Mouse (Mus musculus) liver, embryonic 14.5 days (tissue): ENCODE results near the gene Mocs2. TPM values are rescaled to one million over a fixed set of nuclear protein-coding genes. Genes with fewer than 3 reads are reported as not detected.

ENCODE experiments used
- ATAC-seq: fragments of 200-750 bp; cut with Nextera tagmentation; 2 replicates; pipeline ENCODE4 v1.8.0; 2017; ENCODE audit warnings: moderate number of reproducible peaks, mild to moderate bottlenecking, moderate library complexity; ENCODE audit not compliant: insufficient read depth
- DNase-seq, 3 experiments: peaks; one replicate each; pipeline ENCODE4 v3.0.0-alpha.2; 2012 to 2013; ENCODE audit warnings: low read depth in 3 of 3, low spot score in 3 of 3
- H3K27ac ChIP-seq: fragments of 300-500 bp; sonication (generic); 2 replicates; pipeline ENCODE4 v1.5.1; 2014; ENCODE audit warnings: moderate library complexity, mild to moderate bottlenecking, control low read depth, inconsistent platforms
- H3K27me3 ChIP-seq: fragments of 300-500 bp; sonication (generic); 2 replicates; pipeline ENCODE4 v1.6.1; 2014; ENCODE audit warnings: mild to moderate bottlenecking, low read length, moderate library complexity; ENCODE audit not compliant: control insufficient read depth, insufficient read depth
- H3K36me3 ChIP-seq: fragments of 300-500 bp; sonication (generic); replicated peaks from 2 replicates; pipeline ENCODE4 v1.6.1; 2014; ENCODE audit warnings: low read depth; ENCODE audit not compliant: control insufficient read depth, insufficient read depth
- H3K4me1 ChIP-seq, 2 experiments: fragments of 200-500 bp in 1 of 2; fragments of 300-500 bp in 1 of 2; sonication (generic) in 1 of 2; replicated peaks; 2 replicates each; pipeline ENCODE4 v1.6.1; 2012 to 2014; ENCODE audit warnings: antibody characterized with exemption in 1 of 2, inconsistent platforms in 1 of 2, low read length in 1 of 2; ENCODE audit not compliant: control insufficient read depth in 2 of 2, insufficient read depth in 2 of 2
- H3K4me2 ChIP-seq: fragments of 300-500 bp; sonication (generic); 2 replicates; pipeline ENCODE4 v1.6.1; 2014; ENCODE audit warnings: low read depth, mild to moderate bottlenecking, control low read depth, moderate library complexity
- H3K4me3 ChIP-seq, 2 experiments: fragments of 200-500 bp in 1 of 2; fragments of 300-500 bp in 1 of 2; sonication (generic) in 1 of 2; 2 replicates each; pipeline ENCODE4 v1.5.1; 2012 to 2014; ENCODE audit warnings: low read depth in 2 of 2, low read length in 2 of 2, mild to moderate bottlenecking in 2 of 2, control low read depth in 1 of 2, inconsistent platforms in 1 of 2, moderate library complexity in 1 of 2; ENCODE audit not compliant: insufficient read depth in 1 of 2
- H3K9ac ChIP-seq: fragments of 300-500 bp; sonication (generic); replicated peaks from 2 replicates; pipeline ENCODE4 v1.6.1; 2014; ENCODE audit warnings: mild to moderate bottlenecking, control low read depth, moderate library complexity
- H3K9me3 ChIP-seq: fragments of 300-500 bp; sonication (generic); 2 replicates; pipeline ENCODE4 v1.6.1; 2016; ENCODE audit warnings: low read length, mixed read lengths; ENCODE audit not compliant: control insufficient read depth
- CTCF ChIP-seq: IDR thresholded peaks from 2 replicates; pipeline ENCODE4 v1.5.1; 2016; ENCODE audit warnings: antibody characterized with exemption, low read depth, control low read depth
- EP300 ChIP-seq: IDR thresholded peaks from 2 replicates; pipeline ENCODE4 v1.6.1; 2016; ENCODE audit warnings: antibody characterized with exemption, low read depth
- WGBS: fragments of 180-500 bp; shearing (Covaris S2); extraction: QIAGEN DNeasy Blood & Tissue Kit; methylation state at CpG from one replicate; pipeline ENCODE4 v1.1.7; 2014; ENCODE audit not compliant: insufficient replicate concordance; 5-methylcytosine and 5-hydroxymethylcytosine counted together
- polyA plus RNA-seq, 2 experiments: library from polyadenylated mRNA; depleted of rRNA in 1 of 2; stranded (reverse) in 1 of 2; unstranded in 1 of 2; fragments of >200 nt; fragmentation: Nextera tagmentation in 1 of 2; extraction: Ambion mirVana in 1 of 2; gene quantifications; 2 replicates each; pipeline versions ENCODE4 v1.2.1 to v1.2.3; 2012 to 2014

The Mocs2 gene
- polyA plus RNA-seq, 2 experiments: 29.5 to 57.5 TPM

GRCm38 (mm10) chr13:114856269-114856627 lies 38.2 kb downstream of the Mocs2 start:
- no peaks in the 10 kb centered on the region for H3K9me3 ChIP-seq
- no peaks in the 10 kb centered on the region for H3K36me3 ChIP-seq
- H3K9ac ChIP-seq: no peak overlapping the region
- TF ChIP-seq EP300 (no peak), CTCF (no peak)
- H3K4me1 ChIP-seq: peaks cover 0 to 3% of the 10 kb centered on the region in 2 experiments; a peak in 1 of 4 replicates
- WGBS: 51% methylated on average over 7 of the region's 7 CpGs
- H3K27me3 ChIP-seq: no peaks in the 10 kb centered on the region
- ATAC-seq (no peak), DNase-seq (no peak)
- no peak overlapping the region for H3K4me2 ChIP-seq
- H3K27ac ChIP-seq: no peak overlapping the region
- no peak overlapping the region for H3K4me3 ChIP-seq

GRCm38 (mm10) chr13:114857525-114857924 lies 39.5 kb downstream of the Mocs2 start:
- no peak overlapping the region for H3K4me3 ChIP-seq
- TF ChIP-seq CTCF (no peak), EP300 (no peak)
- H3K27me3 ChIP-seq: no peaks in the 10 kb centered on the region
- no peaks in the 10 kb centered on the region for H3K36me3 ChIP-seq
- H3K4me1 ChIP-seq: peaks cover 0 to 3% of the 10 kb centered on the region in 2 experiments; a peak in 1 of 4 replicates
- H3K27ac ChIP-seq: no peak overlapping the region
- H3K9ac ChIP-seq: no peak overlapping the region
- H3K4me2 ChIP-seq: no peak overlapping the region
- whole genome bisulfite sequencing: 65% methylated on average over 4 of the region's 4 CpGs
- DNase-seq (no peak), ATAC-seq (no peak)
- no peaks in the 10 kb centered on the region for H3K9me3 ChIP-seq

GRCm38 (mm10) chr13:114874738-114875137 lies 56.7 kb downstream of the Mocs2 start:
- Histone ChIP-seq H3K27me3 (no peaks in the 10 kb centered on the region), H3K27ac (no peak overlapping the region), H3K9me3 (no peaks in the 10 kb centered on the region), H3K4me3 (no peak overlapping the region), H3K9ac (no peak overlapping the region), H3K36me3 (no peaks in the 10 kb centered on the region), H3K4me2 (no peak overlapping the region), H3K4me1 (no peaks in the 10 kb centered on the region)
- no peak for TF ChIP-seq CTCF
- TF ChIP-seq EP300: no peak
- 74% methylated on average over 6 of the region's 6 CpGs for whole genome bisulfite sequencing
- ATAC-seq: no peak
- DNase-seq: no peak

- no peak for TF ChIP-seq EP300
- no peak for TF ChIP-seq CTCF
- DNase-seq: no peak
- 46% methylated on average over 2 of the region's 2 CpGs for WGBS
- H3K4me3 ChIP-seq: no peak overlapping the region
- no peak overlapping the region for H3K9ac ChIP-seq
- no peak overlapping the region for H3K27ac ChIP-seq
- H3K9me3 ChIP-seq: no peaks in the 10 kb centered on the region
- H3K27me3 ChIP-seq: no peaks in the 10 kb centered on the region
- no peak overlapping the region for H3K4me2 ChIP-seq
- H3K4me1 ChIP-seq: no peaks in the 10 kb centered on the region
- H3K36me3 ChIP-seq: no peaks in the 10 kb centered on the region
- ATAC-seq: no peak
Observed at GRCm38 (mm10) chr13:114876005-114876520, 58.0 kb downstream of the Mocs2 start.

GRCm38 (mm10) chr13:114878667-114879066 lies 60.6 kb downstream of the Mocs2 start:
- DNase-seq: no peak
- WGBS: 67% methylated on average over 11 of the region's 11 CpGs

More at GRCm38 (mm10) chr13:114878667-114879066, 60.6 kb downstream of the Mocs2 start:
- Histone ChIP-seq H3K9ac (no peak overlapping the region), H3K4me1 (no peaks in the 10 kb centered on the region), H3K36me3 (no peaks in the 10 kb centered on the region), H3K4me2 (no peak overlapping the region), H3K9me3 (no peaks in the 10 kb centered on the region), H3K27me3 (no peaks in the 10 kb centered on the region), H3K4me3 (no peak overlapping the region), H3K27ac (no peak overlapping the region)
- no peak for ATAC-seq
- no peak for TF ChIP-seq CTCF
- TF ChIP-seq EP300: no peak

Other genes with a start within 250 kb of the Mocs2 start
- gene Itga2, start 113.9 kb downstream of the Mocs2 start, polyA plus RNA-seq (2012; rRNA removed): 0.29 and 0.47 TPM in 2 replicates
- gene Itga2, start 113.9 kb downstream of the Mocs2 start, polyA plus RNA-seq (2014; fragmentation: Nextera tagmentation; extraction: Ambion mirVana): 0.58 and 0.72 TPM in 2 replicates